Mouse (Mus musculus) mouse embryonic stem cell (cell line): ENCODE data around the gene Gse1.

Experiments used
- in situ Hi-C, 2 experiments: fragments of 300-500 bp; cut with MboI; formaldehyde crosslinking; loops; 1 replicate in 1 of 2; 3 replicates in 1 of 2; pipeline ENCODE4 v1.14.3; 2019 to 2020; ENCODE audit warnings: low sequenced_read_pairs in 2 of 2, low pct_unique_long_range_greater_than_20kb in 1 of 2, mixed read lengths in 1 of 2; ENCODE audit not compliant: unreplicated experiment in 1 of 2

Gene Gse1

GRCm38 (mm10) chr8:120630848-120631247, 402.6 kb downstream of the Gse1 start:
- in situ Hi-C loops, result no loop called here
